Mouse (Mus musculus): ENCODE results near the gene Fbxl5. TPM values are rescaled to one million over a fixed set of nuclear protein-coding genes. Genes with fewer than 3 reads are reported as not detected.

Gene Fbxl5
- total RNA-seq, 2 experiments from 2014 or later, result 82.1 to 93.8 TPM

DNA sequence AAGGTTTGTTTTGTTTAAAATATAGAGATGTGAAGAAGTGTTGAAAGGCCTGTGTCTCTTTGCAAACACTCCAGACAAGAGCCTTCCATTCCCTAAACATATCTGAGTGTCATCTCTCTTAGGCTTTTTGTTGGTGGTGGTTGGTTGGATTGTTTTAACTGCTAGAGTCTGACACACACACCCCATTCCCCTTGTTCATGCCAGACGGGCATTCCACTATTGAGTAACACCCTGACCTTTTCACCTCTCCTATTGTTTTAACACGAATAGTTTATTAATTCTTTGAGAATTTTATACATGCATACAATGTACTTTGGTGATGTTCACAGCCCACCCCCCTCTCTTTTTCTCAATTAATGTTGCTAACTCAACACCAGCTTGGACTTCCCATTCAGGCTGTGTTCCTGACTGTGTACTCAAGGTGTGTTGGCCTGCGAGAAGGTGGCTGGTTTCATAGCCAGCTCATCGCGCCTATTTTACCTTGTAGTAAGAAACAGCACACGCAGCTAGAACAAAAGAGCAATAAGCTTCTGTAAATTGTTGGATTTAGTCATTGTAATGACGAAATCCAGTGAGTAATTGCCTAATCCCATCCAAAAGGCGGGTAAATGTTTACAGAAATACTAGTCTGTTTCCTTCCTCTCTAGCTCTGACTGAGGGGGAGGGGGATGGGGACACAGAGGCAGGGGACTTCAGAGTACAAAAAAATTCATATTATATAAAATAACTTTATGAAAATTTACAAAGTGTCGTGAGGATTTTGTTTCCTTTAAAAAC is 33.3 kb downstream of the Fbxl5 start:
- peak; percentile 63 for ATAC-seq (ENCODE audit: poor library complexity, severe bottlenecking)

GRCm38 (mm10) chr5:43786607-43787006 is 34.8 kb downstream of the Fbxl5 start:
- peak; percentile 73 for ATAC-seq (ENCODE audit: poor library complexity, severe bottlenecking)

GRCm38 (mm10) chr5:43783996-43784395 is 37.4 kb downstream of the Fbxl5 start:
- no peak for ATAC-seq (ENCODE audit: poor library complexity, severe bottlenecking)

DNA sequence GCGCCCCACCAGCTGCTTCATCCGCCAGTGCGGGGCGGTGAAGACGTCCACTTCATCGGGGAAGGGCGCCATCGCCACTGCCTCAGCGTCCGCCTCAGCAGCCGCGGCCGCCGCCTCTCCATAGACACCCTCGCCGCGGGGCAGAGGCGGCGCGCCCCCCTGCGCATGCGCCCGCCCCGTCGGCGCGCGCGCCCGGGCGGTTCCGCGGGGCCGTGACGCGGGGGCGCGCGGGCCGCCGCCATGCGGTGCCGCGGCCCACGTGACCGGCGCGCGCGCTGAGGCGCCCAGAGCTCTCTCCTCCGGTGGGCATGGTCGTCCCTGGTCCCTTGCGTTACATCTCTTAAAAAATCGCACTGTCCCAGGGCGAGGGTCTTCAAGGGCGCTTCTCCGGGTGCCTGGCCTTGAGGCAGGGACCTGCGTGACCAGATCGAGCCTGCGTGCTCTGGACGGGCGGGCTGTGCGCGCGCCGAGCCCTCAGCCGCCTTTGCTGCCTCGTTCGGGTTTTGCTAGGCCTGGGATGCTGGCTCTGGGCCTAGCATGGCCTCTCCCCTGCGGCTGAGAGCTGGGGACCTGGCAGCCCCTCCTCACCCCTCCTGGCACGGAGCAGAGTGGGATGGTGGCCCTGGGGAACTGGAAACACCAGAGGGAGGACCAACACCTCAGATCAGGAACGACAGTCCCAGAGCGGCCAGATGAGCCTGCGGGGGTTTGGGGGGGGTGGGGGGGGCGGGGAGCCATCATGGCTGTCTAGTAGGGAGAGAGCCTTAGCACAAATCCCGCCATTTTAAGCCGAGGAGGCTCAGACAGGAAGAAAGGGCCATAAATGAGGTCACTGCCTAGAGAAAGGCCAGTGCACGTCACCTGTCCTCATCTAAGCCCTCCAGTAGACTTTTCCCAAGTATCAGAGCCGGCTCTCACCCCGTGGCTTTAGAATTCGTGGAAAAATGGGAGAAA is 39.2 kb downstream of the Fbxl5 start:
- peak; percentile 56 for ATAC-seq (ENCODE audit: poor library complexity, severe bottlenecking)

DNA sequence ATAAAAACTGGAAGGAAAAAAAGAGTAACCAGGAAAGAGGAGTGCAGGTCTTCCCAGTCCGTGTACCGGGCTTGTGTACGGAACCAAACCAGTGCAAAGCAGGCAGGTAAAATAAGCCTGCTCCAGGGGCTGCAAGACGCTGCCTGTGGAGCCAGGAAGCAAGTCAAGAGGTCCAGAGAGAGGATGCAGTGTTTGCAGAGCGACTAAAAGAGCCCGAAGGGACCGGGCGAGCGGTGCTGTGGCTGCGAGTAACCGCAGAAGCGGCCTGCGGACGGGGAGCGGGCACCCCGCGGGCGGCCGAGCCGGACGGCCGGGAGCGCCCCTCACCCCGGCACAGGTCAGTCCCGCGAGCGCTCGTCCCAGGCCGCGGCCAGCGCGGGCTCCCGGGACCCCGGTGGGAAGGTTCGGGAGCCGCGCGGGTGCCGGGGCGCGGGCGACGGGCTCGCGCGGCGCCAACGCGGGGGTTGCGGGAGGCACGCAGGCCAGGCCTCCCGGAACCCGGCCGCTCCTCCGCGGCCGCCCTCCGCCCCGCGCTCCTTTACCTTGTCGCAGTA is 39.9 kb downstream of the Fbxl5 start:
- ATAC-seq (ENCODE audit: poor library complexity, severe bottlenecking), result peak; percentile 13; the same call in 1 of the 2 replicates

DNA sequence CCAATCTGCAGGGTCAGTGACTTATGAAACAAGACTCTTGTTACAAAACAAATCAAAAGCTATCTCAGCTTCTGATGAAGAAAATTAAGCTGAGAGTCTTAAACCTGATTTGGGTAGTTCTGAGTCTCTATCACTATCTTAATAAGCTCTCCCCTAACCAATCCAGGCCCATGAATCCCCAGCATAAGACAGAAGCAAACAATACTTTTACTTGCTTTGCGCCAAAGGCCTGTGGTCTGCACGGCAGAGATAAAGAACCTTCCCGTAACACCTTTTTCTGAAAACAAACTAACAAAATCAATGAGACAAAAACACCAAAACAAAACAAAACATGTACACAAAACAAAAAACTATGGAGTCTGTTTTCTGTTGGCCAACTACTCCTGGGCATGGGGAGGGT is 42.9 kb downstream of the Fbxl5 start:
- ATAC-seq (ENCODE audit: poor library complexity, severe bottlenecking), result no peak

DNA sequence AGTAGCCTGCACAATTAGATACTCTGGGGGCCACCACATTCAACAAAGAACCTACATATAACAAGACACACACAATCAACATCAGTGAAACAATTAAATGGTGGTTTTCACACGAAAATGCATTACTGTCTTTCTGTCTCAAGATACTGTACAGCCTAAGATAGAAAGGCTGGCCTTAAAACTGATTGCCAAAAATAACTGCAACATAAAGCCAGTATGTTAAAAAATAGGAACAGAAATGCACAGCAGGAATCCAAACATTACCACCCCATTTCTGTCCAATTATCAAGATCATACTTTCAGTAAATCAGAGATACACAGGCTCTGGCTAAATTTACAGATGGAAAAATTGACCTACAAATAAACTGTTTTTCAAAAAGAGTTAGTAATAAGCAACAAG is 44.4 kb downstream of the Fbxl5 start:
- ATAC-seq (ENCODE audit: poor library complexity, severe bottlenecking), result no peak

DNA sequence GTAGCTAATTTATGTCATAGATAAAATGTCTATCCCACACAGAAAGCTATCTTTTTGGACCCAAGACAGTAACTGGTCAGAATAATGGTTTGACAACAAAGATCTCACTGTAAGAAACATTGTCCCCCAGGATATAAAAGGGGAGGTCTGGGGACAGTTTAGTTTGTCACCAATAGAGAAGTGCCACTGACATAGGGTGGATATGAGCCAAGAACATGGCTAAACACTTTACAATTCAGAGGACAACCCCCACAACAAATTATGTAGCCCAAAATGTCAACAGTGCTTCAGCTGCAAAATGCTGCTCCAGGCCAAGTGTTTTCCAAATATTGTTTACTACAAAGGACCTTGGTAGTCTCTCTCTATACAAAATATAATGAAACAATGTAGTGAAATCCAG is 45.0 kb downstream of the Fbxl5 start:
- no peak for ATAC-seq (ENCODE audit: poor library complexity, severe bottlenecking)

DNA sequence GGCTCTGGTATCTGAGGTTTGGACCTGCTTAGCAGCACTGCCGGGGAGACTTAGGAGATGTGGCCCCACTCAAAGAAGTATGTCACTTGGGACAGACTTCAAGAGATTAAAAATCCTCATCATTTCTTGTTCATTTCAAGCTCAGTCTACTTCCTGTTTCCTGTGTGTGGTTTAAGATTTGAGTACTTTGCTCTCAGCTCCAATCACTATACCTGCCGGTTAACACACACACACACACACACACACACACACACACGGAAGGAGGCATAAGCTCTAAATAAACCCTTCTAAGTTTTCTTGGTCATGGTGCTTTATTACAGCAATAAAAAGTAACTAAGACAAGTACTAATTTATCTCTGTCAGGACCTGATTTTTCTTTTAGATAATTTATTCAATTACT is 49.9 kb downstream of the Fbxl5 start:
- ATAC-seq (ENCODE audit: poor library complexity, severe bottlenecking), result peak; percentile 52; the same call in 1 of the 2 replicates

DNA sequence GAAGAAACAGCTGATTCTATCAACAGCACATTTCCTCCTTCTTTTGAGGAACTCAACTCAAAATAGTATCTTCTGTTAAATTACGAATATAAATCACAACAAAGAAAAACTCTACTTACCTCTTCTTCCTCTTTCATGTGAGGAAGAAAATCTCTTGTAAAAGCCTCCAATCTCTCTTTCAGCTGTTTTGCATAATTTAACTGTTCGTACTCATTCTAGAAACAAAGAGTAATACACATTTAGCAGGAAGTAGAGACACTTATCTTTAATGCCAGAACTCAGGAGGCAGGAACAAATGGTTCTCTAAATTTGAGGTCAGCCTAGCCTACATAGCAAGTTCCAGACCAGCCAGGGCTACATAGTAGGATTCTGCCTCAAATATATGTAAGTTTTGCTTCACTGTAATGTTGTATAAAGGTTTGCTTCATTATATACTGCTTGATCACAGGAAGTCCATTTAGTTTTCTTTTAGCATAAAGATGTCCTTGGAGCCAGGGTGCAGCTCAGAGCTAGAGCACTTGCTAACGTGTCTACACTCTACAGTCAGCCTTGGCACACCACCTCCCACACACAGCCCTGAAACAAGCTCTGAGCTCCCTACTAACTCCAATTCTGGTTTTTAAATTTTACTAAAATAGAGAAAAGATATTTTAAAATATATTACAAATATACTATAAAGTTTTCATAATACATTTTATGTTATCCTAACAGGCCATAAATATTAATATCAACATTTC is 50.7 kb downstream of the Fbxl5 start:
- ATAC-seq (ENCODE audit: poor library complexity, severe bottlenecking), result peak; percentile 82

GRCm38 (mm10) chr5:43749092-43749491 is 72.3 kb downstream of the Fbxl5 start:
- no peak for ATAC-seq (ENCODE audit: poor library complexity, severe bottlenecking)

- no peak for ATAC-seq (ENCODE audit: poor library complexity, severe bottlenecking)
These were observed 73.4 kb downstream of the Fbxl5 start for GRCm38 (mm10) chr5:43748039-43748438.

- no peak for ATAC-seq (ENCODE audit: poor library complexity, severe bottlenecking)
These were observed 76.3 kb downstream of the Fbxl5 start for GRCm38 (mm10) chr5:43745156-43745555.

- ATAC-seq (ENCODE audit: poor library complexity, severe bottlenecking), result no peak
These were observed 77.3 kb downstream of the Fbxl5 start for GRCm38 (mm10) chr5:43744187-43744586.

GRCm38 (mm10) chr5:43732381-43732780 is 89.1 kb downstream of the Fbxl5 start:
- ATAC-seq (ENCODE audit: poor library complexity, severe bottlenecking), result no peak

- ATAC-seq (ENCODE audit: poor library complexity, severe bottlenecking), result no peak
These were observed 92.9 kb downstream of the Fbxl5 start for GRCm38 (mm10) chr5:43728375-43729165.

DNA sequence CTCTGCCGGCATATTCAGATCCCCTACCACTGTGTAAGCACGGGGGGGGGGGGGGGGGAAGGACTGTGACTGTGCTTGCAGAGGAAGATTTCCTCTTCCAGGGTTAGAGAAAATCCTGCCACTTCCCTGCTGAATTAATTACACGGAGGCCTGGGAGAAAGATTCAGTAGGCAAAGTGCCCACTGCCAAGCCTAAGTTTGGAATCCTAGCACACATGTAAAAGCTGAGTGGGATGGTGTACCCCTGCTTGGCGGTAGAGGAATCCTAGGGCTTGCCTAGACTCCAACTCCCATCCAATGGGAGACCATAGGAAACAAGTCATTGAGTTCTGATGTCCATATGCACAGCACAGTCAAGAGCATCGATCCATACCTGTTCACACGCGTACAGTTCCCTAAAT is 97.6 kb downstream of the Fbxl5 start:
- ATAC-seq (ENCODE audit: poor library complexity, severe bottlenecking), result no peak

DNA sequence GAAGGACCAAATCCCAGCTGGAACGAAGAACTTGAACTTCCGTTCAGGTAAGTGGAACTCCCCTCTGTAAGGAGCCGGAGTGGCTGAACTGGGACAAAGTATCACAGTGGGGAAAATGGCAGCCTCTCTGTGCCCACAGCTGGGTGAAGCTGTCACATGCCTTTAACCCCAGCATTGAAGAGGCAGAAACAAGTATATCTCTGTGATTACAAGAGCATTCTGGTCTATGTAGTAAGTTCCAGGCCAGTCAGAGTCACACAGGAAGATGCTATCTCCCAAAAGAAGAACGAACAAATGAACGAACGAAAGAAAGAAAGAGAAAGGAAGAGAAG is 99.0 kb downstream of the Fbxl5 start:
- ATAC-seq (ENCODE audit: poor library complexity, severe bottlenecking), result no peak

GRCm38 (mm10) chr5:43721538-43722451 is 99.6 kb downstream of the Fbxl5 start:
- no peak for ATAC-seq (ENCODE audit: poor library complexity, severe bottlenecking)
